Mouse (Mus musculus) left cerebral cortex, postnatal 10 days (tissue): ENCODE results near the gene Atg4a. TPM values are rescaled to one million over a fixed set of nuclear protein-coding genes. Genes with fewer than 3 reads are reported as not detected.

Source experiments
- DNase-seq, 2 experiments: peaks; one replicate each; pipeline ENCODE4 v3.0.0; 2021 to 2022; ENCODE audit warnings: low spot score in 2 of 2, mixed read lengths in 1 of 2; ENCODE audit errors: extremely low spot score in 1 of 2
- intact Hi-C: fragments of 180-260 bp; cut with DNase I; formaldehyde crosslinking; loops from one replicate; pipeline ENCODE4 v1.15.1; 2025
- total RNA-seq, 2 experiments: library from RNA; stranded (reverse); gene quantifications; 2 replicates each; pipeline ENCODE4 v1.2.3; 2021

Atg4a gene
- total RNA-seq: 10 to 100 TPM; 10.1 to 20.9 TPM

DNA sequence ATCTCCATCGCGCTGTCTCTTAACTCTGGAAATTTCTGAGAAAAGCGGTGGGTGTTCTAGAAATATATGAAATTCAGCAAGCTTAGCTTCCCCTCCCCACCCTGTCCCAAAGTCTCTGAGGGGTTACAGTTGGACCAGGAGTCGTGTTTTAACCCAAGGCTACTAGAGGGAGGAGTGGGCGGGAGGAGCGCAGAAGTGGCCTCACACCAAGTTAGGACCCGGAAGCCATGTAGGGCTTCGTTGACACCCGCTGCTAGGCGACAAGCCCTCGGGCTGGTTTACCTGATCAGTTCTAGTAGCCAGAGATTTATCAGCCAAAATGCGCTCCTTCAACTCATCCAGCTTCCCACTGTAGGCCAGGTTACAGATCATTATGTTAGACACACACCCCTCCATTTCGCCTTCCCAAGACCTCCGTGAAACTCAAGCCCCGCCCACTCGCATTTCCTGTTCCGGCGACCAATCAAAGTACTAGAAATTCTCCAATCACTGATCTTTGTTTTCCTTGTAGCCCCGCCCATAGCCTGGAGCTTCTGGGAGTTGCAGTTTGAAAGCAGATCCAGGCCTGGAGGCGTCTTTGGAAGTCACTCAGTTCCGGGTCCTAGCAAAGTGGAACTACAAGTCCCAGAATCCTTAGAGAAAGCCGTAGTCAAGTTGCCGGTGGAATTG lies at the start of gene Atg4a, which contains the start of gene Psmd10:
Gene Atg4a (plus strand): TSS at position 636 of the 669 bp plus-strand sequence.
Gene Psmd10 (minus strand): TSS at position 457 of the 669 bp plus-strand sequence.
- intact Hi-C loops: no loop called here

DNA sequence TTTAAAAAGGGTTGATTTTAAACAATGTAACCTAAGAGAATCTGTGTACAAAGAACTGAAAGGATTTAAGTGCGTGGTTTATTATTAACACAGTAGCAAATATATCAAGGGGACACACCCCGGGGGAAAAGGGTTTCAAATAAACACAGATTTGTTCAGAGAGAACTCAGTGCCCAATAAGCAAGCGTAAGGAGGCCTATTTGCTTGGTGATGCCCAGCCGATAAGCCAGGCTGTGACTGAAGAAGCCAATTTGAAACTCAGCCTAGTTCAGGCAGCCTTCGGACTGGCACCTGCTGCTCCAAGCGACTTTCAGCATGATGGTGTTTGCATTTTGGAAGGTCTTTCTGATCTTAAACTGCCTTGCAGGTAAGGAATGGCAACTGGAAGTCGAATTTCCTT lies 49.3 kb upstream of the Atg4a start, which contains the start of gene Vsig1:
Gene Vsig1 (plus strand): TSS at position 249 of the 400 bp plus-strand sequence.
- intact Hi-C loops: no loop called here
- no peak for DNase-seq

More for the DNA sequence above, at the start of gene Atg4a, which contains the start of gene Psmd10:
- peak; percentile 92 to 94 for DNase-seq

DNA sequence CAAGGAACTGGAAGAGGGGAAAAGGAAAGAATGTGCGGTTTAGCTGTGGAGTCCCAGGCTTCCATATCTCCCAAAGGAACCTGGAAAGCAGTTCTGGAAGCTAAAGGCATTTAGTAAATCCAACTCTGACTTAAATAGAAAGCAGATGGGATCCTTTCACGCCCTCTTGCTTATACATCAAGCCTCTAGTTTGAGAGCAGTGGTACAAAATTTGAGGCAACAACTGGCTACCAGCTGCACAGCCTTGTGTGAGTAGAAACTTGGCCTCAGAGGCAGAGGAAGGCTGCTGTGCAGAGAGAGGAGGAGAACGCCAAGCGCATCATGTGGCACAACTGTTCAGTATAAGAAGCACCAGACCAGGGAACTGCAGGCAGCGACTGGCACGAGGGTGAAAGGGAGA lies 35.4 kb upstream of the Atg4a start:
- intact Hi-C loops: no loop called here
- DNase-seq: peak; percentile 4 to 13

DNA sequence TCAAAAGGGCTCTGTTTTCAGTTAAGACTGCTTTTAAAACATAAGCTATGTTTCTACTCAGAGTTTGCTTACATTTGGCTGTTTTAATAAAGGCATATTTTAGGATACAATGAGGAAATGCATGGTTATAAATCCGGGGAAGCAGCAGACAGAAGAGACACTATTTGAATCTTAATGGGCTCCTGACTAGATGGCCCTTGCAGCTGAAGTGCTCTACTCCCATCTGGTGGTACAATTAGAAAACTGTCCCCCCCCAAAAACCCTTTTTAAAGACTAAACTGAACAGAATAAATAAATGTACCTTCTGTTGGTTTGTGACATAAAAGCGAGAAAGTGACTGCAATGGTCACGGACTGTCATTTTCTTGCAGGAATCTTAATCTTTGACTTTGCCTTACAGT lies 24.6 kb upstream of the Atg4a start:
- peak in 1 of 2 experiments; percentile 16 for DNase-seq
- intact Hi-C loops: loop anchor here (10.0 kb wide), 1 partner anchor 427 kb away; no protein-coding TSS in a partner anchor

DNA sequence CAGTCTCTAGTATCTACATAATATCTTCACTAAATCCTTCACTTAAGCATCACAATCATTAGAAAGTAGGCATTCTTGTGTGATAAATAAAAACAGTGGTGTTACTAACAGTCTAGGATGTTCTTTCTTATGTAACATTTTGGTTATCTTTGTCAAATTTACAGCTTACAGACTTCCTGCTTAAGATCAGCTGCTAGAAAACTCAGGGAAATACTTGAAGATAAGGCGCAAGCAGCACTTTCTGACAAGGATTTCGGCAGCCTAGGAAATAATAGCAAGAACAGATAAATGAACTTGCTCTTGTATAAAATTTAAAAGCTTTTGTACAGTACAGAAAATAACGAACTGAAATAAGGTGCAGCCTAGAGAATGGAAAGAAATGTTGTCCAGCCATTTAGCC lies 23.4 kb upstream of the Atg4a start:
- intact Hi-C loops: loop anchor here (10.0 kb wide), 1 partner anchor 428 kb away; no protein-coding TSS in a partner anchor
- DNase-seq: no peak

DNA sequence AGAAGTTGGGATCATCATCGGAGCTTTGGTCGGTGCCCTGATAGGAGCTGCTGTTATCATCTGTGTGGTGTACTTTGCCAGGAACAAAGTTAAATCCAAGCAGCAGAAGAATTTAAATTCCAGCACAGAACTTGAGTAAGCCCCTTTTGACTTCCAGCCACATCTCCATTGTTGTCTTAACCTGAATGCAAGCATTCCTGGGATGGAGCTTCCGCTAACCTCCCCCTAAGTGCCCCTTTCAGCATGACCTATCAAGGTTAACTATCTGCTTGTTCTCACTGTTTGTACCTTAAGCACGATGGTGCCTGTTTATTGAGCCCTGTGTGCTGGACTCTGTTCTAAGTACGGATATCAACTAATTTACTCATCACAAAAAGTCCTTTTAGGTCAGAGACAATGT lies 20.4 kb upstream of the Atg4a start:
- no peak for DNase-seq
- intact Hi-C loops: loop anchor here (10.0 kb wide), 1 partner anchor 431 kb away; no protein-coding TSS in a partner anchor

DNA sequence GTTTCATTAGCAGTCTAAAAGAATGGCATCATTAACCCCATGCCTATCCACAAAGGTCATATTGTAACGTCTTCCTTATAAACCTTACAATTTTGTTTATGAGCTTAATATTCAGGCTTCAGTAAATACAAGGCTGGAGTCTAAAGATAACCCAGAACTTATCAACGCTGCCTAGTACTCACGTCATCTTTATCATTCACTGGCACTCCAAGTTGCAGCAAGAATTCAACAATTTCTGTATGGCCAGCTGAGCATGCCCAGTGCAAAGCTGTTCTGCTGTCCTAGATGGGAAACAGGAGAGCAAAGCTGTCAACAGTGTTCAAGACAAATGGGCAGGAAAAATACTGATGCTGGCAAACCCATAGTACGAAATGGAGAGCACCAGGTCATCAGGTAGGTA lies 3.1 kb upstream of the Atg4a start:
- intact Hi-C loops: no loop called here
- DNase-seq: no peak

DNA sequence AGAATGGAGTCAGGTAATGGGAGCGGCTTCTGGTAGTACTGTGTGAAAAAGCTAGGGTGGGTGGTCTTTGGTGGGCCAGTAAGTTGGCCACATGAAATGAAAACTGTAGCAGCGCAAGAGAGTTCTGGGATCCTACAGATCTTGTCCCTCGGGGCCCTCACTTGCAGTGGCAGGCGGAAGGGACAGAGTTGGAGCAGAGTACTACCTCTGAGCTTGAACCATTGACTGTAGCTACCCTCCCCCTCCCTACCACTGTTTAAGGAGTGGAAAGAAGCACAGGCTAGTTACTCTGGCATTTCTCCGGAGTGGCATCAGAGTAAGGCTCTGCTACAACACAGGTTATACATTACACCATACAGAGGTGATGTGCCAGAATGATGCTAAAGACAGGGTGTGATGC lies 252 bp downstream of the Atg4a start:
- intact Hi-C loops: no loop called here
- DNase-seq: peak in 1 of 2 experiments; percentile 3

DNA sequence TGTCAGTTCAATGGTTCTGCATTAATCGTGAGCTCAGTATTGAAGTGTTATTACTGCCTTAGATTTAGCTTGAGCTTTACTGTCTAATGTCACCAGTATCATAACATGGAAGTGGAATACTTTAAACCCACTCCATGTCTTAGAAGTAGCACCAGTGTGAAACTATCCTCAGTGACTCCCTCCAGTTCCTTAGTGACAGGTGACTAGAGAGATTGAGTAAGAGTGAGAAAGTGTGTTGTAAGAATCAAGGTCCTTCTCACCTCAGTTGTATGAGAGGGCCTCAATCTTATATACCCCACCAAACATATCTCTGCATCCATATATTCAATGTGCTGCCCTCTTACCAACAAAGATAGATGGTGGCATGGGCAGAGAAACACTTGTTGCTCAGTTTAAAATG lies 22.2 kb downstream of the Atg4a start:
- no peak for DNase-seq
- intact Hi-C loops: no loop called here

DNA sequence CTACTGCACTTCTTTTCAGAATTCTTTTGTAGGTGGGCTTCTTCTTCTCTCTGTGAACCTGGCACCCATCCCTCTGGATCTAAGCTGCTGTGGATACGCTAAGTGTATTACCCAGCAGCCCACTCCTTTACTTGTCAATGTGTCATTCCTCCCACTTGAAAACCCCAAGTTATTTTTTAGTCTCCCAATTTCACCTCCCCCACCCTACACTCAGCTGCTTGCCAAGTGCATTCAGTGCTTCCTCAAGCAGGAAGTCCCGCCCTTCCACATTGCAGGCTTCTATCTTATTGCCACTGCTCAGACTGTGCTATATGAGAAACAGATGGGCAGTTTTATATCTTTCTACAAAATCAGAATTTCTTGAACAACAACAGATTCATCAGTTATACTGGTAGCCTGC lies 22.8 kb downstream of the Atg4a start:
- DNase-seq: peak; percentile 32 to 39
- intact Hi-C loops: no loop called here

DNA sequence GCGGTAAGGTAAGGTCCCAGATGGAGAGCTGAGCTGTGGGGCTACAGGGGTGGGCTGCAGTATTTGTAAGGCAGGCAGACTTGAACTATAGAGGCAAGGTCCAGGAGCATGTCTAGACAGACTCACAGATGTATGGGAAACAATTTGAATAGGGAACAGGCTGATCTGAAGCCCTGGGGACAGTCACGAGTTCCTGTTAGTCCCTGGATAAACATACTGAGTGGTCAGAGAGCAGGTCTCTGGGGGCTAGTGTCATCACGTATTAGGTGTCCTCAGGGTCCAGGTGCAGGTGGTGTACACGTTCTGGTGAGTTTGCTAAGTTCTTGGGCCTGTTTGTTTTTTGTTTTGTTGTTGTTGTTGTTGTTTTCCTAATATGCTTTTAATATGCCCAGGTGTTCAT lies 23.5 kb downstream of the Atg4a start:
- intact Hi-C loops: no loop called here
- DNase-seq: peak in 1 of 2 experiments; percentile 12

DNA sequence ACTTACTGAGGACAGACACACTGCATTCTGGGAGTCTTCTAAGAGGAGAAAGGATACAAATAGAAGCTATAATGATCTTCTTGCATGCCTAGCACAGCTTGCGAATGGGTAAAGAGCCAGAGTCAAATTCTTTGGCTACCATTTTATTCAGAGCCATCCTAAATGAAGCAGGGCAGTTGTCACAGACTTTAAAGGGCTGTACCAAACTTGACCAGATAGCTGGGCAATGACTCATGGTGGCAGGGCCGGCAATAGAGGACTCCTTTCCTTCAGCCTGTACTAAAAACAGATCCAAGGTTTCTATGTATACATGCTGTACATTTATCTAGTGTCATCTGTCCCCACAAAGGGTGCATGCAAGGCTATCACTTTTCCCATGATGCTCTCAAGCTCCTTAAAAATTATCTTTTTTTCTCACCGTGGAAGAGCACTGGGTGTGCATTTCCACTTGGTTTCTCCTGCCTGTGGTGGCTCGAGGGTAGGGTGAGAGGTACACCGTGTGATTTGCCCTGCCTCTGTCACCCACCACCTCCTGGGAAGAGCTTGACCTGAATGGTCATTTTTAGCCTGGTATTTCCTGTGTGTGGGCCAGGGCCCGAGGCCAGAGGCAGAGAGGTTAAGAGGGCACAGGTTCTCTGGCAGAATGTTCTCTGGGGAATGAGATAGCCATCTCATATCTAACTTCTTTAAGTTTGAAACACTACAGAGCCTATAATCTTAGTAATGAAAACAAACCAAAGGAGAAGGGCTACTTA lies 26.7 kb downstream of the Atg4a start:
- peak in 1 of 2 experiments; percentile 10 for DNase-seq

DNA sequence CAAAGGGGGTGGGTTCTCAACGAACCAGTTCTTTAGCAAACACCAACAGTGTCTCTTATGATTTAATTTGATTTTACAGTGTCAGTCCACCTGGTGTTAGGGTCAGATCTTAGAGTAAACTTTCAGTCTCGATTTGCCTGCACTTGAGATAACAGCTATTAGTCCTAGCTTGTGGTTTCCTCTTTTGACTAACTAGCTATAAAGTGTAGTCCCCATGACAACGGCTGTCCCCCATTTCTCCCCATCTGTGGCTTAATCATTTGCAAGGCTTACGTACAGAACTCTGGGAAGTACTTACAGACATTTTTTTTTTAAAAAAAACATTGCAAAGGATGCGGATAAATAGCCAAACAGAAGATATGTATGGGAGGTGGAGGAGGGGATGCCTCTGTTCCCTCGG lies 28.1 kb downstream of the Atg4a start:
- intact Hi-C loops: no loop called here

More for the DNA sequence above, 26.7 kb downstream of the Atg4a start:
- intact Hi-C loops: no loop called here

DNA sequence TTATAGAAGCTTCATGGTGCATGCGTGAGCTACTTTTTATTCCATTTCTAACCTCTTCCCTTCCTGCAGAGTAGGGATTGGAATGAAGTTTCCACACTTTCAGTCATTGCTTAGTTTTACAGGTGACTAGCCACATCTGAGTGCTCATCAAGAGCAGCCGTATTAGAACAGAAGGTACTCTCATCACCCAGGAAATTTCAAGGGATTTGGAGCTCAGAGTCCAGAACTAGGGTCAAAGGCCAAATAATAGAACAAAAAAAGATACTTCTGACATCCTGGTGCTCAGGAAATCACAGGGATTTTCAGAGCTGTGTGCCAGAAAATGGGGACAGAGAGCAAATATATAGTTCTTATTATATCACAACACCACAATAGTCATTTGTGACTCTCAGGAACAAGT lies 28.5 kb downstream of the Atg4a start:
- intact Hi-C loops: no loop called here
- DNase-seq: no peak

More for the DNA sequence above, 28.1 kb downstream of the Atg4a start:
- no peak for DNase-seq

DNA sequence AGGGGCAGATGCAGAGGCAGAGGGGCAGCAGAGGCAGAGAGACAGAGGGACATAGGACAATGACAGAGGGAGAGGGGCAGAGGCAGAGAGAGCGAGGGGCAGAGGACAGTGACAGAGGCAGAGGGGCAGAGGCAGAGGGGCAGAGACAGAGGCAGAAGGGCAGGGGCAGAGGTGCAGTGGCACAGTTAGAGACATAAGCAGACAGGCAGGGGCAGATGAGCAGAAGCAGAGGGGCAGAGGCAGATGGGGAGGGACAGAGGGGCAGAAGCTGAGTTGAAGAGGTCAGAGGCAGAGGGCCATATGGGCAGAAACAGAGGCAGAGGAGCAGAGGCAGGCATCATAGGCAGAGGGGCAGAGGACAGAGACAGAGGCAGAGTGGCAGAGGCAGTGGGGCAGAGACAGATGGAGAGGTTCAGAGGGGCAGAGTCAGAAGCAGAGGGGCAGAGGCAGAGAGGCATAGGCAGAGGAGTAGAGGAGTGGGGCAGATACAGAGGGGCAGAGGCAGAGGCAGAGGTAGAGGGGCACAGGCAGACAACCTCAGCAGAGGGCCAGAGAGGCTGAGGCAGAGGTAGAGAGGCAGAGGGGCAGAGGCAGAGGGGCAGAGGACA lies 40.3 kb downstream of the Atg4a start:
- intact Hi-C loops: no loop called here
- peak in 1 of 2 experiments; percentile 8 for DNase-seq

DNA sequence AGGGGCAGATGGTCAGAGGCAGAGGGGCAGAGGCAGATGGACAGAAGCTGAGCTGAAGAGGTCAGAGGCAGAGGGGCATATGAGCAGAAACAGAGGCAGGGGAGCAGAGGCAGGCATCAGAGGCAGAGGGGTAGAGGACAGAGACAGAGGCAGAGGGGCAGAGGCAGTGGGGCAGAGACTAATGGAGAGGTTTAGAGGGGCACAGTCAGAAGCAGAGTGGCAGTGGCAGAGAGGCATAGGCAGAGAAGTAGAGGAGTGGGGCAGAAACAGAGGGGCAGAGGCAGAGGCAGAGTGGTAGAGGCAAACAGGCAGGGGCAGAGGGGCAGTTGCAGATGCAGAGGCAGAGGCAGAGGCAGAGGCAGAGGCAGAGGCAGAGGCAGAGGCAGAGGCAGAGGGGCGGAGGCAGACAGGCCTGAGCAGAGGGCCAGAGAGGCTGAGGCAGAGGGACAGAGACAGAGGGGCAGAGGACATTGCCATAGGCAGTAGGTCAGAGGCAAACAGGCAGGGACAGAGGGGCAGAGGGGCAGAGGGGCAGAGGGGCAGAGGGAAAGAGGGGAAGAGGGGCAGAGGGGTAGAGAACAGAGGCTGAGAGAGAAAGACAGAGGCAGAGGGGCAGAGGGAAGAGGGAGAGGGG lies 41.3 kb downstream of the Atg4a start:
- intact Hi-C loops: no loop called here
- DNase-seq: no peak

DNA sequence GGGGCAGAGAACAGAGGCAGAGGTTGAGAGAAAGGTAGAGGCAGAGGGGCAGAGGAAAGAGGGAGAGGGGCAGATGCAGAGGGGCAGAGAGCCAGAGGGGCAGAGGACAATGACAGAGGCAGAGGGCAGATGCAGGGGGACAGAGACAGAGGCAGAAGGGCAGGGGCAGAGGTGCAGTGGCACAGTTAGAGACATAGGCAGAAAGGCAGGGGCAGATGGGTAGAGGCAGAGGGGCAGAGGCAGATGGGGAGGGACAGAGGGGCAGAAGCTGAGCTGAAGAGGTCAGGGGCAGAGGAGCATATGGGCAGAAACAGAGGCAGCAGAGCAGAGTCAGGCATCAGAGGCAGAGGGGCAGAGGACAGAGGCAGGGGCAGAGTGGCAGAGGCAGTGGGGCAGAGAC lies 42.2 kb downstream of the Atg4a start:
- peak in 1 of 2 experiments; percentile 12 for DNase-seq
- intact Hi-C loops: no loop called here

DNA sequence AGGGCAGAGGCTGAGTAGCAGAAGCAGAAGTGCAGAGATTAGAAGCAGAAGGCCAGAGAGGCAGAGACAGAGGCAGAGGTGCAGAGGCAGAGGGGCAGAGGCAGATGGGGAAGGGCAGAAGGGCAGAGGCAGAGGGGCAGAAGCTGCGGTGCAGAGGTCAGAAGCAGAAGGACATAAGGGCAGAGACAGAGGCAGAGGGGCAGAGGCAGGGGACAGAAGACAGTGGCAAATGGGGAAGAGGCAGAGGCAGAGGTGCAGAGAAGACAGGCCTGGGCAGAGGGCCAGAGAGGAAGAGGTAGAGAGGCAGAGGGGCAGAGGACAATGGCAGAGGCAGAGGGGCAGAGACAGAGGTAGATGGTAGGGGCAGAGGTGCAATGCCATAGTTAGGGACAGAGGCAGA lies 193.0 kb downstream of the Atg4a start:
- peak in 1 of 2 experiments; percentile 12 for DNase-seq
- intact Hi-C loops: no loop called here

DNA sequence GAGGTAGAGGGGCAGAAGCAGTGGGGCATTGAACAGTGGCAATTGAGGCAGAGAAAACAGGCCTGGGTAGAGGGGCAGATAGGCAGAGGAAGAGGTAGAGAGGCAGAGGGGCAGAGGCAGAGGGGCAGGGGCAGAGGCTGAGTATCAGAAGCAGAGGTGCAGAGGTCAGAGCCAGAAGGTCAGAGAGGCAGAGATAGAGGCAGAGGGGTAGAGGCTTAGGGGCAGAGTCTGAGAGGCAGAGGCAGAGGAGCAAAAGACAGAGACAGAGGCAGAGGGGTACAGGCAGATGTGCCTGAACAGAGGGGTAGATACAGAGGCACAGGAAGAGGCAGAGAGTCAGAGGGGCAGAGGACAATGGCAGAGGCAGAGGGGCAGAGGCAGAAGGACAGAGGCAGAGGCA lies 193.6 kb downstream of the Atg4a start:
- intact Hi-C loops: no loop called here
- peak in 1 of 2 experiments; percentile 15 for DNase-seq
